Mouse (Mus musculus): ENCODE data around the gene Vti1b. TPM values are rescaled to one million over a fixed set of nuclear protein-coding genes. Genes with fewer than 3 reads are reported as not detected.
A peak's percentile ranks its signal among the peaks of the same experiment; 100 is the strongest.

Gene Vti1b
- polyA plus RNA-seq, 1 experiment from 2014 or later: 201 TPM

DNA sequence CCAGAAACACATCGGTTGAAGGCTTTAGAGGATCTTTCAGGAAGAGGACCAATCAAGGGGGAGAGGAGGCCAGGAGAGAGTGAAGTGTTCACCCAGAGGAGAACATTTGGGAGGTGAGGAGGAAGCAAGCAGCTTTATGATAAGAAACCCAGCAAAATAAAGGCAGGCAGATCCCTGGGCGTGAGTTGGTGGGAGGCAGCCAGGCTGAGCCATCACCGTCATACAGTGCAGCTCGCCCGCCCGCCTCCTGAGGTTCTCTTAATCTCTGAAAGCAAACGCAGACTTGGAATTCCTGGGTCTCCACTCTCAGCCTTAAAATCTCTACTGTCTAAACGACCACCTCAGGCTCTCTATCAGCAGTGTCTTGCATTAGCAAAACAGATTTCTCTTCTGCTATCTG, 37.8 kb downstream of the Vti1b start:
- Histone ChIP-seq H3K4me1 (replicated peaks) (peaks cover 21% of the 10 kb centered on the region; the same call in 1 of the 2 replicates), H3K27ac (replicated peaks) (no peak overlapping the region), H3K9ac (no peak overlapping the region), H3K36me3 (no peaks in the 10 kb centered on the region), H3K4me2 (no peak overlapping the region), H3K4me3 (no peak overlapping the region), H3K9me3 (no peaks in the 10 kb centered on the region), H3K27me3 (peaks cover 39% of the 10 kb centered on the region)
- WGBS: 59% methylated on average over 8 of the region's 8 CpGs
- no peak for ATAC-seq (ENCODE audit: low read depth)

GRCm38 (mm10) chr12:79131706-79132460, 40.6 kb downstream of the Vti1b start:
- Histone ChIP-seq H3K27ac (replicated peaks) (no peak overlapping the region), H3K36me3 (no peaks in the 10 kb centered on the region), H3K4me3 (peak overlapping the region; percentile 55), H3K4me2 (peak overlapping the region; percentile 89), H3K27me3 (peaks cover 41% of the 10 kb centered on the region), H3K9me3 (no peaks in the 10 kb centered on the region), H3K9ac (peak overlapping the region; percentile 68), H3K4me1 (replicated peaks) (peaks cover 21% of the 10 kb centered on the region; the same call in 1 of the 2 replicates)
- WGBS: 27% methylated on average over 5 of the region's 5 CpGs
- no peak for ATAC-seq (ENCODE audit: low read depth)

- ATAC-seq (ENCODE audit: low read depth): 0 out of 2 replicates have a peak, but pooled peaks have one; percentile 30
- Histone ChIP-seq H3K4me1 (replicated peaks) (peaks cover 21% of the 10 kb centered on the region; the same call in 1 of the 2 replicates), H3K4me2 (peak overlapping the region; percentile 89), H3K9me3 (no peaks in the 10 kb centered on the region), H3K36me3 (no peaks in the 10 kb centered on the region), H3K4me3 (peak overlapping the region; percentile 55), H3K27ac (replicated peaks) (peak overlapping the region; percentile 57), H3K9ac (peak overlapping the region; percentile 68), H3K27me3 (peaks cover 41% of the 10 kb centered on the region)
- under 1% methylated on average over 22 of the region's 22 CpGs for WGBS
These were observed 41.2 kb downstream of the Vti1b start for GRCm38 (mm10) chr12:79131178-79131675.

GRCm38 (mm10) chr12:79130299-79131177, 41.9 kb downstream of the Vti1b start, which contains the start of gene Arg2:
Arg2 (plus strand) TSS chr12:79130777.
- WGBS: under 1% methylated on average over 47 of the region's 47 CpGs
- Histone ChIP-seq H3K36me3 (no peaks in the 10 kb centered on the region), H3K9me3 (no peaks in the 10 kb centered on the region), H3K4me1 (replicated peaks) (peaks cover 21% of the 10 kb centered on the region; the same call in 1 of the 2 replicates), H3K4me3 (peak within 1 kb of the TSS; percentile 55), H3K27ac (replicated peaks) (peak within 1 kb of the TSS; percentile 57), H3K9ac (peak within 1 kb of the TSS; percentile 68), H3K27me3 (peaks cover 41% of the 10 kb centered on the region), H3K4me2 (peak within 1 kb of the TSS; percentile 89)
- peak; percentile 98 for ATAC-seq (ENCODE audit: low read depth)

DNA sequence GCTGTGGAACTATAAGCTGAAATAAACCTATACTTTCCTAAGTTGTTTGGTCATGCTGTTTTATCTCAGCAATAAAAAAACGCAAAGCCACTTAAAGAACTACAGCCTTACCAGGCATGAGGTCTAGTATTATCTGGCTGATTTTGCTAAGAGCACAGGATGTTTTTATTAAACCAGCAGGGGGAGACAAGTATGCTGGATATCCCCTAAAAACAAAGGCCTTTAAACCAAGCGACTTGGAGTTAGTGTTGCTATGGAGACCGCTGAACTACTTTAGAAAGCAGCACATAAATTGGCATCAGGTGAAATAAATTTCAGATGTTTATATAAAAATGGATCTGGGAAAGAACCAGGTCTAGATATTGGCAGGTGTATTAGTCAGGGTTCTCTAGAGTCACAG, 49.6 kb downstream of the Vti1b start:
- Histone ChIP-seq H3K36me3 (no peaks in the 10 kb centered on the region), H3K4me3 (no peak overlapping the region), H3K9me3 (no peaks in the 10 kb centered on the region), H3K4me1 (replicated peaks) (no peaks in the 10 kb centered on the region), H3K9ac (no peak overlapping the region), H3K27ac (replicated peaks) (no peak overlapping the region), H3K27me3 (no peaks in the 10 kb centered on the region), H3K4me2 (no peak overlapping the region)
- 30% methylated on average over 3 of the region's 3 CpGs for WGBS
- ATAC-seq (ENCODE audit: low read depth): peak; percentile 19; the same call in 1 of the 2 replicates

GRCm38 (mm10) chr12:79118991-79119390, 53.5 kb downstream of the Vti1b start:
- ATAC-seq (ENCODE audit: low read depth): no peak
- Histone ChIP-seq H3K27me3 (no peaks in the 10 kb centered on the region), H3K9ac (no peak overlapping the region), H3K9me3 (no peaks in the 10 kb centered on the region), H3K27ac (replicated peaks) (no peak overlapping the region), H3K4me1 (replicated peaks) (no peaks in the 10 kb centered on the region), H3K36me3 (no peaks in the 10 kb centered on the region), H3K4me2 (no peak overlapping the region), H3K4me3 (no peak overlapping the region)
- WGBS: 87% methylated on average over 4 of the region's 4 CpGs

Other genes with a start within 250 kb of the Vti1b start
- gene Tmem229b, start 165.0 kb downstream of the Vti1b start, polyA plus RNA-seq (2015; fragmentation: Nextera tagmentation; extraction: Ambion mirVana): 44.2 and 50.6 TPM in 2 replicates
- 3.6 and 4.4 TPM in 2 replicates for gene Plekhh1, start 143.5 kb downstream of the Vti1b start, polyA plus RNA-seq (2015; fragmentation: Nextera tagmentation; extraction: Ambion mirVana)
- 21.7 and 24.1 TPM in 2 replicates for gene Pigh, start 83.0 kb downstream of the Vti1b start, polyA plus RNA-seq (2015; fragmentation: Nextera tagmentation; extraction: Ambion mirVana)
- gene Arg2, start 41.9 kb downstream of the Vti1b start, polyA plus RNA-seq (2015; fragmentation: Nextera tagmentation; extraction: Ambion mirVana): 33.1 and 35.5 TPM in 2 replicates
- gene Rdh11, start 19.6 kb upstream of the Vti1b start, polyA plus RNA-seq (2015; fragmentation: Nextera tagmentation; extraction: Ambion mirVana): 24.4 and 25.9 TPM in 2 replicates
- 0.88 and 1.1 TPM in 2 replicates for gene Rdh12, start 36.2 kb upstream of the Vti1b start, polyA plus RNA-seq (2015; fragmentation: Nextera tagmentation; extraction: Ambion mirVana)
- gene Zfyve26, start 123.6 kb upstream of the Vti1b start, polyA plus RNA-seq (2015; fragmentation: Nextera tagmentation; extraction: Ambion mirVana): 9.3 and 12.4 TPM in 2 replicates
- 1.4 and 2.4 TPM in 2 replicates for gene Rad51b, start 124.6 kb upstream of the Vti1b start, polyA plus RNA-seq (2015; fragmentation: Nextera tagmentation; extraction: Ambion mirVana)